Mouse (Mus musculus): ENCODE measurements around the gene Sorl1. TPM values are rescaled to one million over a fixed set of nuclear protein-coding genes. Genes with fewer than 3 reads are reported as not detected.

The Sorl1 gene
- polyA plus RNA-seq, 1 experiment: 32.7 TPM

- Histone ChIP-seq H3K4me1 (ENCODE audit: control insufficient read depth, insufficient read depth, low read length) (peaks cover 9% of the 10 kb centered on the region), H3K4me3 (replicated peaks; ENCODE audit: control insufficient read depth, low read depth, low read length) (no peak overlapping the region), H3K27ac (ENCODE audit: control insufficient read depth, insufficient read depth, low read depth, low read length, poor library complexity) (peak overlapping the region; percentile 74; the same call in 1 of the 2 replicates)
- TF ChIP-seq CTCF (IDR thresholded peaks at IDR 0.05; ENCODE audit: control insufficient read depth, insufficient read depth, low read length) (no peak), POLR2A (IDR thresholded peaks at IDR 0.05; ENCODE audit: borderline replicate concordance, control insufficient read depth, low read depth, low read length) (no peak)
- 74% methylated on average over 5 of the region's 5 CpGs for WGBS
These were observed 13.5 kb upstream of the Sorl1 start for GRCm38 (mm10) chr9:42137578-42137977.

GRCm38 (mm10) chr9:42130793-42131760 is 7.0 kb upstream of the Sorl1 start:
- TF ChIP-seq CTCF (IDR thresholded peaks at IDR 0.05; ENCODE audit: control insufficient read depth, insufficient read depth, low read length) (no peak), POLR2A (IDR thresholded peaks at IDR 0.05; ENCODE audit: borderline replicate concordance, control insufficient read depth, low read depth, low read length) (no peak)
- H3K4me1 ChIP-seq (ENCODE audit: control insufficient read depth, insufficient read depth, low read length): peaks cover 6% of the 10 kb centered on the region; the same call in 1 of the 2 replicates
- H3K27ac ChIP-seq (ENCODE audit: control insufficient read depth, insufficient read depth, low read depth, low read length, poor library complexity): no peak overlapping the region
- no peak overlapping the region for H3K4me3 ChIP-seq (replicated peaks; ENCODE audit: control insufficient read depth, low read depth, low read length)
- WGBS: 77% methylated on average over 13 of the region's 13 CpGs

GRCm38 (mm10) chr9:42127983-42128382 is 3.9 kb upstream of the Sorl1 start:
- TF ChIP-seq CTCF (IDR thresholded peaks at IDR 0.05; ENCODE audit: control insufficient read depth, insufficient read depth, low read length): no peak
- TF ChIP-seq POLR2A (IDR thresholded peaks at IDR 0.05; ENCODE audit: borderline replicate concordance, control insufficient read depth, low read depth, low read length): no peak
- Histone ChIP-seq H3K4me3 (replicated peaks; ENCODE audit: control insufficient read depth, low read depth, low read length) (no peak overlapping the region), H3K4me1 (ENCODE audit: control insufficient read depth, insufficient read depth, low read length) (peaks cover 8% of the 10 kb centered on the region), H3K27ac (ENCODE audit: control insufficient read depth, insufficient read depth, low read depth, low read length, poor library complexity) (peak overlapping the region; percentile 81)
- WGBS: 17% methylated on average over 5 of the region's 5 CpGs

GRCm38 (mm10) chr9:42125262-42125982 is 1.3 kb upstream of the Sorl1 start:
- 69% methylated on average over 9 of the region's 9 CpGs for WGBS

GRCm38 (mm10) chr9:42123204-42123603 is 893 bp downstream of the Sorl1 start:
- H3K27ac ChIP-seq (ENCODE audit: control insufficient read depth, insufficient read depth, low read depth, low read length, poor library complexity): peak overlapping the region; percentile 95
- TF ChIP-seq POLR2A (IDR thresholded peaks at IDR 0.05; ENCODE audit: borderline replicate concordance, control insufficient read depth, low read depth, low read length): no peak
- no peak for TF ChIP-seq CTCF (IDR thresholded peaks at IDR 0.05; ENCODE audit: control insufficient read depth, insufficient read depth, low read length)
- peaks cover 6% of the 10 kb centered on the region for H3K4me1 ChIP-seq (ENCODE audit: control insufficient read depth, insufficient read depth, low read length)
- WGBS: 50% methylated on average over 11 of the region's 11 CpGs
- peak overlapping the region; percentile 95 for H3K4me3 ChIP-seq (replicated peaks; ENCODE audit: control insufficient read depth, low read depth, low read length)

More at GRCm38 (mm10) chr9:42125262-42125982, 1.3 kb upstream of the Sorl1 start:
- H3K4me1 ChIP-seq (ENCODE audit: control insufficient read depth, insufficient read depth, low read length): peaks cover 9% of the 10 kb centered on the region
- no peak overlapping the region for H3K4me3 ChIP-seq (replicated peaks; ENCODE audit: control insufficient read depth, low read depth, low read length)
- peak overlapping the region; percentile 74 for H3K27ac ChIP-seq (ENCODE audit: control insufficient read depth, insufficient read depth, low read depth, low read length, poor library complexity)
- TF ChIP-seq CTCF (IDR thresholded peaks at IDR 0.05; ENCODE audit: control insufficient read depth, insufficient read depth, low read length): no peak
- TF ChIP-seq POLR2A (IDR thresholded peaks at IDR 0.05; ENCODE audit: borderline replicate concordance, control insufficient read depth, low read depth, low read length): no peak

GRCm38 (mm10) chr9:42122441-42122840 is 1.7 kb downstream of the Sorl1 start:
- WGBS: 46% methylated on average over 6 of the region's 6 CpGs
- Histone ChIP-seq H3K4me3 (replicated peaks; ENCODE audit: control insufficient read depth, low read depth, low read length) (peak overlapping the region; percentile 95), H3K4me1 (ENCODE audit: control insufficient read depth, insufficient read depth, low read length) (peaks cover 6% of the 10 kb centered on the region), H3K27ac (ENCODE audit: control insufficient read depth, insufficient read depth, low read depth, low read length, poor library complexity) (peak overlapping the region; percentile 95; the same call in 1 of the 2 replicates)
- no peak for TF ChIP-seq POLR2A (IDR thresholded peaks at IDR 0.05; ENCODE audit: borderline replicate concordance, control insufficient read depth, low read depth, low read length)
- TF ChIP-seq CTCF (IDR thresholded peaks at IDR 0.05; ENCODE audit: control insufficient read depth, insufficient read depth, low read length): no peak

- 77% methylated on average over 10 of the region's 10 CpGs for WGBS
- TF ChIP-seq POLR2A (IDR thresholded peaks at IDR 0.05; ENCODE audit: borderline replicate concordance, control insufficient read depth, low read depth, low read length) (no peak), CTCF (IDR thresholded peaks at IDR 0.05; ENCODE audit: control insufficient read depth, insufficient read depth, low read length) (no peak)
- peak overlapping the region; percentile 55 for H3K4me3 ChIP-seq (replicated peaks; ENCODE audit: control insufficient read depth, low read depth, low read length)
- peaks cover 7% of the 10 kb centered on the region for H3K4me1 ChIP-seq (ENCODE audit: control insufficient read depth, insufficient read depth, low read length)
- peak overlapping the region; percentile 40 for H3K27ac ChIP-seq (ENCODE audit: control insufficient read depth, insufficient read depth, low read depth, low read length, poor library complexity)
These were observed 2.3 kb downstream of the Sorl1 start for GRCm38 (mm10) chr9:42121631-42122354.

Measured in bone marrow, adult 2 months (tissue).